Mouse (Mus musculus): Measurements from ENCODE around the gene Hoxd11.

The Hoxd11 gene

GRCm38 (mm10) chr2:74678891-74679595 lies at the start of gene Hoxd11:
TSS of gene Hoxd11 (plus strand) at chr2:74679557.
- DNase-seq (ENCODE audit: low read depth), result no peak

- no peak for DNase-seq (ENCODE audit: low read depth)
Measured at GRCm38 (mm10) chr2:74635412-74635811, 43.9 kb upstream of the Hoxd11 start.

GRCm38 (mm10) chr2:74642431-74642830 lies 36.9 kb upstream of the Hoxd11 start:
- DNase-seq (ENCODE audit: low read depth), result no peak

GRCm38 (mm10) chr2:74645631-74646030 lies 33.7 kb upstream of the Hoxd11 start:
- no peak for DNase-seq (ENCODE audit: low read depth)

GRCm38 (mm10) chr2:74647082-74647864 lies 32.1 kb upstream of the Hoxd11 start:
- DNase-seq (ENCODE audit: low read depth), result no peak

GRCm38 (mm10) chr2:74652996-74653340 lies 26.4 kb upstream of the Hoxd11 start:
- no peak for DNase-seq (ENCODE audit: low read depth)

- no peak for DNase-seq (ENCODE audit: low read depth)
Measured at GRCm38 (mm10) chr2:74653781-74654535, 25.4 kb upstream of the Hoxd11 start.

GRCm38 (mm10) chr2:74654743-74655419 lies 24.5 kb upstream of the Hoxd11 start:
- no peak for DNase-seq (ENCODE audit: low read depth)

- DNase-seq (ENCODE audit: low read depth), result no peak
Measured at GRCm38 (mm10) chr2:74655420-74655781, 24.0 kb upstream of the Hoxd11 start.

GRCm38 (mm10) chr2:74655821-74656631 lies 23.3 kb upstream of the Hoxd11 start:
- no peak for DNase-seq (ENCODE audit: low read depth)

- DNase-seq (ENCODE audit: low read depth), result no peak
Measured at GRCm38 (mm10) chr2:74656632-74657021, 22.7 kb upstream of the Hoxd11 start.

GRCm38 (mm10) chr2:74657251-74658023 lies 21.9 kb upstream of the Hoxd11 start:
- no peak for DNase-seq (ENCODE audit: low read depth)

GRCm38 (mm10) chr2:74658024-74658666 lies 21.2 kb upstream of the Hoxd11 start:
- DNase-seq (ENCODE audit: low read depth), result no peak

GRCm38 (mm10) chr2:74658667-74659371 lies 20.5 kb upstream of the Hoxd11 start:
- DNase-seq (ENCODE audit: low read depth), result no peak

- no peak for DNase-seq (ENCODE audit: low read depth)
Measured at GRCm38 (mm10) chr2:74659507-74660005, 19.8 kb upstream of the Hoxd11 start, which contains the start of gene Evx2. TSS of gene Evx2 (minus strand) at chr2:74659557.

- DNase-seq (ENCODE audit: low read depth), result no peak
Measured at GRCm38 (mm10) chr2:74660421-74661375, 18.7 kb upstream of the Hoxd11 start.

- no peak for DNase-seq (ENCODE audit: low read depth)
Measured at GRCm38 (mm10) chr2:74661685-74662084, 17.7 kb upstream of the Hoxd11 start.
